In the genomic region with DNA sequence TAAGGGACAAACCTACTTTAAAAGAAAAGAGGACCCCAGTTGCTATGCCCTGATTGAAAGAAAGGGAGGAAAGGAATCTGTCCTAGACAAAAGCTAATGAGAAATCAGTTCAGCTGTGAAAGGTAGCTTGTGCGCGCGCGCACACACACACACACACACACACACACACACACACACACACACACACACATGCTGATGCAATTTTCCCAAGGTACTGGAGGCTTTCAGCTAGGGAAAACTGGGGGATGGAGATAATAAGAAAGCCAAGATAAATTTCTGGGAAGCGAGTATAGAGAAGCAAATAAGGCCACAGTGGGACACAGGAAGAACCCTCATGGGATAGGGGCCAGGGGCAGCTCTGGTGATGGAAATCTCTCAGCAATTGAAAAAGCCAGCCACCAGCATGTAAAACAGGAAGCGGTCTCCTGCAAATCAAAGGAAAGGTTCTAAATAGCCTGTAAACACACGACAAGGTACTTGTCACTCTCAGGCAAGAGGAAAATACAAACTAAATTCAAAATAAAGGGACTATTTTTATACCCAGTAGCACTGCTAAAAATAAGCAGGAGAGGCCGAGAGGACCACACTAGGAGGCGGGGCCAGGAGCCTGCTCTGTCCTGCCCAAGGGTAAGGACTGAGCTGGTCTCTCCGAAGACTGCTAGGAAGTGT, we compare ENCODE assay signal across 7 mouse cellular contexts. TPM values are rescaled to one million over a fixed set of nuclear protein-coding genes. Genes with fewer than 3 reads are reported as not detected.
DNase-seq lines count a peak whose midpoint lies in the region; ATAC-seq and TF ChIP-seq lines count a peak whose summit lies in the region.

No protein-coding gene starts in this region.

- 61% methylated on average over 10 of the region's 10 CpGs for WGBS in lung, embryonic 14.5 days
- 26% methylated on average over 10 of the region's 10 CpGs for WGBS in heart, postnatal 0 days

- ATAC-seq in lung, embryonic 14.5 days (ENCODE audit: insufficient read depth), result no peak
- peak; percentile 77 for ATAC-seq in heart, postnatal 0 days (ENCODE audit: insufficient read depth, low read depth)

- TF ChIP-seq EP300 in heart, postnatal 0 days (IDR thresholded peaks at IDR 0.05; ENCODE audit: low read depth), result no peak; the same call in 1 of the 2 replicates

- H3K4me3 ChIP-seq in lung, embryonic 14.5 days (ENCODE audit: low read depth, low read length), result no peak overlapping the region
- H3K4me3 ChIP-seq in heart, postnatal 0 days (ENCODE audit: low read depth, low read length), result no peak overlapping the region

- peak; percentile 37 for DNase-seq in lung, embryonic 14.5 days
- DNase-seq in lung, postnatal 14 days, result no peak
- peak; percentile 30 for DNase-seq in gastrocnemius, postnatal 25 days
- peak; percentile 68 for DNase-seq in heart, postnatal 0 days (ENCODE audit: low spot score)
- peak; percentile 27 to 33 for DNase-seq in kidney, postnatal 4 days
- DNase-seq in layer of hippocampus, postnatal 10 days (ENCODE audit: low spot score in 2 of 2), result no peak
- DNase-seq in spleen, postnatal 14 days (ENCODE audit: low spot score in 2 of 2), result no peak

- no peak overlapping the region for H3K27ac ChIP-seq in lung, embryonic 14.5 days (ENCODE audit: low read depth)
- H3K27ac ChIP-seq in heart, postnatal 0 days (ENCODE audit: low read depth), result peak overlapping the region; percentile 73

- no peaks in the 10 kb centered on the region for H3K36me3 ChIP-seq in lung, embryonic 14.5 days (ENCODE audit: insufficient read depth)
- H3K36me3 ChIP-seq in heart, postnatal 0 days (replicated peaks; ENCODE audit: control insufficient read depth, insufficient read depth, low read length), result peaks cover 6% of the 10 kb centered on the region; the same call in 1 of the 2 replicates

- H3K4me1 ChIP-seq in lung, embryonic 14.5 days (ENCODE audit: insufficient read depth), result no peaks in the 10 kb centered on the region
- H3K4me1 ChIP-seq in heart, postnatal 0 days (ENCODE audit: control insufficient read depth, insufficient read depth), result peaks cover 29% of the 10 kb centered on the region

- TF ChIP-seq CTCF in lung, embryonic 14.5 days (IDR thresholded peaks at IDR 0.05; ENCODE audit: low read depth), result no peak
- no peak for TF ChIP-seq CTCF in heart, postnatal 0 days (IDR thresholded peaks at IDR 0.05; ENCODE audit: low read depth)

- no peaks in the 10 kb centered on the region for H3K27me3 ChIP-seq in lung, embryonic 14.5 days (ENCODE audit: insufficient read depth, low read length)
- H3K27me3 ChIP-seq in heart, postnatal 0 days (ENCODE audit: control insufficient read depth, insufficient read depth, low read length), result no peaks in the 10 kb centered on the region

- H3K4me2 ChIP-seq in lung, embryonic 14.5 days, result no peak overlapping the region
- peak overlapping the region; percentile 26 for H3K4me2 ChIP-seq in heart, postnatal 0 days (ENCODE audit: low read depth, low read length)

- no peak overlapping the region for H3K9ac ChIP-seq in lung, embryonic 14.5 days
- no peak overlapping the region for H3K9ac ChIP-seq in heart, postnatal 0 days (replicated peaks; ENCODE audit: low read depth, low read length)

- no peaks in the 10 kb centered on the region for H3K9me3 ChIP-seq in lung, embryonic 14.5 days (ENCODE audit: low read depth, low read length)
- H3K9me3 ChIP-seq in heart, postnatal 0 days (replicated peaks; ENCODE audit: control insufficient read depth, low read length), result no peaks in the 10 kb centered on the region

RNA-seq across cellular contexts. Expression of a gene that starts 31.1 kb away (rescaled TPM):
- polyA plus RNA-seq in lung, embryonic 14.5 days (2014; fragmentation: Nextera tagmentation; extraction: Ambion mirVana), result 16.2 and 16.6 TPM in 2 replicates
- total RNA-seq in gastrocnemius, postnatal 25 days (2021), result 10 to 100 TPM; 19.2 to 25.1 TPM
- 24.4 and 71.6 TPM in 2 replicates for total RNA-seq in heart, postnatal 0 days (2014; rRNA removed; ENCODE audit: low replicate concordance)
- polyA plus RNA-seq in heart, postnatal 0 days (2015; fragmentation: Nextera tagmentation; extraction: Ambion mirVana), result 14.3 and 15.2 TPM in 2 replicates
- total RNA-seq in layer of hippocampus, postnatal 10 days (2021), result 10 to 100 TPM; 32.2 to 33.4 TPM

RNA-seq across cellular contexts. Expression of a gene that starts 33.3 kb away (rescaled TPM):
- 33.5 and 35.7 TPM in 2 replicates for polyA plus RNA-seq in lung, embryonic 14.5 days (2014; fragmentation: Nextera tagmentation; extraction: Ambion mirVana)
- total RNA-seq in gastrocnemius, postnatal 25 days (2021), result 10 to 100 TPM; 17.1 to 21.7 TPM
- 15.5 and 16.4 TPM in 2 replicates for total RNA-seq in heart, postnatal 0 days (2014; rRNA removed; ENCODE audit: low replicate concordance)
- 12.7 TPM in 2 replicates for polyA plus RNA-seq in heart, postnatal 0 days (2015; fragmentation: Nextera tagmentation; extraction: Ambion mirVana)
- total RNA-seq in layer of hippocampus, postnatal 10 days (2021), result 10 to 100 TPM; 10.0 to 10.7 TPM

Comparison
In these comparisons a context has a peak if more than half of its experiments do, and no peak if none do; other contexts are left out.
1. DNase-seq: peak in lung, embryonic 14.5 days (single experiment), gastrocnemius, postnatal 25 days (single experiment), heart, postnatal 0 days (single experiment) and kidney, postnatal 4 days (2 of 2); none in lung, postnatal 14 days (single experiment), layer of hippocampus, postnatal 10 days (0 of 2) and spleen, postnatal 14 days (0 of 2).